Mouse (Mus musculus) bone marrow, adult 2 months (tissue): ENCODE data around the gene Bmp2k.

ENCODE experiments used
- CTCF ChIP-seq: fragments of 200-500 bp; IDR thresholded peaks from 2 replicates; pipeline ENCODE4 v1.5.1; 2011; ENCODE audit warnings: low read length, control low read depth; ENCODE audit not compliant: control insufficient read depth, insufficient read depth
- POLR2A ChIP-seq: fragments of 200-500 bp; IDR thresholded peaks from 2 replicates; pipeline ENCODE4 v1.6.1; 2011; ENCODE audit warnings: low read depth, mild to moderate bottlenecking, control low read depth, low read length, borderline replicate concordance; ENCODE audit not compliant: control insufficient read depth

DNA sequence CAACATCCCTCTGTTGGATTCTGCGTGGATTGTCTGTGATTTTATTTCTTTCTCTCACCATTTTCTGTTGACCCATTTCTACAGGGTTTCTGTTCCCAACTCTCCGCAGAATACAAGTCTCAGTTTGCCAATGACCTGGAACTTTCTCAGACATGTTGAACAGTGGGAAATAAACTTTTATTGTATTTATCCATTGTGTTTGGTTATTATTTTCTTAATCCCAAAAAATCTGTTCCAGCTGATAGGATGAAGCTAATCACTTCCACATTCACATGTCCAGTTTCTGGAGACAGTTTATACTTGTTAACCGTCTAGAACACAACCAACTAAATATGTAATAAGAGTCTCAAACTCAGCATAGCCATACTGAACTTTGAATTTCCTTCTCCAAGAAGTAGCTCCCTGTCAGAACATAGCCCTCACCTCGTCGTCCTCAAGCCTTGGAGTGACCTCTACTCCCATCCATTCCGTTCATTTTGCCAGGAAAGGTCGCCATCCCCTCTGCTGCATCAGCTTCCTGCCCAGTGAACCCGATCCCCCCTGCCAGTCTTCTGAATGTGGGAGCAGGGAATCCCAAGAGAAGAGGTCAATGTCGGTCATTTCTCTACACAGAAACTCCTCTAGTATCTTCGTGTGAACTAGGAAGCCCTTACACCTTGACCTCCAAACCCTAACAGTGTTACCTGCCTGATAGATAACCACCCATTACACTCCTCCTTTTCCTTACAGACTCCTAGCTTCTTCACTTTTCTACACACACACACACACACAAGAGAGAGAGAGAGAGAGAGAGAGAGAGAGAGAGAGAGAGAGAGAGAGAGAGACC lies 46.6 kb upstream of the Bmp2k start:
- TF ChIP-seq CTCF (no peak), POLR2A (no peak)
